Mouse (Mus musculus): ENCODE data around the gene Lyrm7. TPM values are rescaled to one million over a fixed set of nuclear protein-coding genes. Genes with fewer than 3 reads are reported as not detected.

The Lyrm7 gene
- polyA plus RNA-seq (2015; fragmentation: Nextera tagmentation; extraction: Ambion mirVana) = 8.9 and 9.4 TPM in 2 replicates

- peaks cover 2% of the 10 kb centered on the region; the same call in 1 of the 2 replicates for H3K4me1 ChIP-seq (replicated peaks)
- peak within 1 kb of the TSS; percentile 69 for H3K9ac ChIP-seq
- no peaks in the 10 kb centered on the region for H3K27me3 ChIP-seq (replicated peaks)
- ATAC-seq = peak; percentile 98
- no peaks in the 10 kb centered on the region for H3K36me3 ChIP-seq
- peak within 1 kb of the TSS; percentile 80 for H3K27ac ChIP-seq
- peak within 1 kb of the TSS; percentile 68 for H3K4me3 ChIP-seq (replicated peaks)
- under 1% methylated on average over 42 of the region's 42 CpGs for WGBS
- H3K4me2 ChIP-seq (replicated peaks) = peak within 1 kb of the TSS; percentile 83
- H3K9me3 ChIP-seq = no peaks in the 10 kb centered on the region
Measured at GRCm38 (mm10) chr11:54860256-54861038, at the start of gene Lyrm7. Lyrm7 (minus strand) TSS chr11:54860916.

GRCm38 (mm10) chr11:54910081-54910665 is 49.5 kb upstream of the Lyrm7 start:
- H3K4me3 ChIP-seq (replicated peaks) = no peak overlapping the region
- no peak for ATAC-seq
- H3K4me2 ChIP-seq (replicated peaks) = no peak overlapping the region
- peaks cover 16% of the 10 kb centered on the region for H3K4me1 ChIP-seq (replicated peaks)
- H3K27ac ChIP-seq = no peak overlapping the region
- H3K36me3 ChIP-seq = peaks cover 46% of the 10 kb centered on the region
- no peak overlapping the region for H3K9ac ChIP-seq
- no peaks in the 10 kb centered on the region for H3K9me3 ChIP-seq
- 86% methylated on average over 12 of the region's 12 CpGs for WGBS
- H3K27me3 ChIP-seq (replicated peaks) = no peaks in the 10 kb centered on the region

- 90% methylated on average over 11 of the region's 11 CpGs for WGBS
- no peak overlapping the region for H3K27ac ChIP-seq
- no peaks in the 10 kb centered on the region for H3K9me3 ChIP-seq
- peaks cover 23% of the 10 kb centered on the region for H3K4me1 ChIP-seq (replicated peaks)
- no peaks in the 10 kb centered on the region for H3K27me3 ChIP-seq (replicated peaks)
- no peak overlapping the region for H3K4me3 ChIP-seq (replicated peaks)
- H3K4me2 ChIP-seq (replicated peaks) = no peak overlapping the region
- no peak for ATAC-seq
- H3K36me3 ChIP-seq = peaks cover 37% of the 10 kb centered on the region
- no peak overlapping the region for H3K9ac ChIP-seq
Measured at GRCm38 (mm10) chr11:54909273-54909672, 48.6 kb upstream of the Lyrm7 start.

GRCm38 (mm10) chr11:54907259-54907658 is 46.5 kb upstream of the Lyrm7 start:
- H3K36me3 ChIP-seq = peaks cover 31% of the 10 kb centered on the region
- peaks cover 40% of the 10 kb centered on the region for H3K4me1 ChIP-seq (replicated peaks)
- H3K9me3 ChIP-seq = no peaks in the 10 kb centered on the region
- no peak overlapping the region for H3K4me3 ChIP-seq (replicated peaks)
- WGBS = 84% methylated on average over 5 of the region's 5 CpGs
- no peak overlapping the region for H3K9ac ChIP-seq
- no peak overlapping the region for H3K27ac ChIP-seq
- no peak overlapping the region for H3K4me2 ChIP-seq (replicated peaks)
- ATAC-seq = no peak
- no peaks in the 10 kb centered on the region for H3K27me3 ChIP-seq (replicated peaks)

GRCm38 (mm10) chr11:54906466-54906865 is 45.8 kb upstream of the Lyrm7 start:
- peaks cover 41% of the 10 kb centered on the region for H3K4me1 ChIP-seq (replicated peaks)
- H3K36me3 ChIP-seq = peaks cover 31% of the 10 kb centered on the region
- ATAC-seq = no peak
- no peak overlapping the region for H3K27ac ChIP-seq
- no peak overlapping the region for H3K9ac ChIP-seq
- H3K4me3 ChIP-seq (replicated peaks) = no peak overlapping the region
- H3K27me3 ChIP-seq (replicated peaks) = no peaks in the 10 kb centered on the region
- H3K4me2 ChIP-seq (replicated peaks) = no peak overlapping the region
- WGBS = 74% methylated on average over 4 of the region's 4 CpGs
- no peaks in the 10 kb centered on the region for H3K9me3 ChIP-seq

GRCm38 (mm10) chr11:54905931-54906330 is 45.2 kb upstream of the Lyrm7 start:
- no peak; the same call in 1 of the 2 replicates for ATAC-seq
- Histone ChIP-seq H3K4me2 (replicated peaks) (no peak overlapping the region), H3K4me1 (replicated peaks) (peaks cover 41% of the 10 kb centered on the region), H3K27ac (0 out of 2 replicates have a peak overlapping the region, but pooled peaks have one; percentile 34), H3K9ac (peak overlapping the region; percentile 4; the same call in 1 of the 2 replicates), H3K27me3 (replicated peaks) (no peaks in the 10 kb centered on the region), H3K4me3 (replicated peaks) (no peak overlapping the region), H3K9me3 (no peaks in the 10 kb centered on the region), H3K36me3 (peaks cover 27% of the 10 kb centered on the region)
- 38% methylated on average over 4 of the region's 4 CpGs for WGBS

- WGBS = 90% methylated on average over 3 of the region's 3 CpGs
- no peak for ATAC-seq
- Histone ChIP-seq H3K4me2 (replicated peaks) (no peak overlapping the region), H3K27ac (no peak overlapping the region), H3K9me3 (no peaks in the 10 kb centered on the region), H3K36me3 (peaks cover 18% of the 10 kb centered on the region), H3K9ac (no peak overlapping the region), H3K4me1 (replicated peaks) (peaks cover 41% of the 10 kb centered on the region), H3K4me3 (replicated peaks) (no peak overlapping the region), H3K27me3 (replicated peaks) (no peaks in the 10 kb centered on the region)
Measured at GRCm38 (mm10) chr11:54905086-54905485, 44.4 kb upstream of the Lyrm7 start.

GRCm38 (mm10) chr11:54903940-54904706 is 43.4 kb upstream of the Lyrm7 start:
- Histone ChIP-seq H3K27ac (peak overlapping the region; percentile 48), H3K9ac (no peak overlapping the region), H3K27me3 (replicated peaks) (no peaks in the 10 kb centered on the region), H3K9me3 (no peaks in the 10 kb centered on the region), H3K4me2 (replicated peaks) (peak overlapping the region; percentile 84), H3K4me1 (replicated peaks) (peaks cover 41% of the 10 kb centered on the region), H3K4me3 (replicated peaks) (peak overlapping the region; percentile 52; the same call in 1 of the 2 replicates), H3K36me3 (peaks cover 10% of the 10 kb centered on the region)
- peak; percentile 70 for ATAC-seq
- 27% methylated on average over 4 of the region's 4 CpGs for WGBS

- Histone ChIP-seq H3K4me1 (replicated peaks) (peaks cover 41% of the 10 kb centered on the region), H3K36me3 (peaks cover 2% of the 10 kb centered on the region; the same call in 1 of the 2 replicates), H3K27ac (peak overlapping the region; percentile 44; the same call in 1 of the 2 replicates), H3K4me3 (replicated peaks) (peak overlapping the region; percentile 52), H3K9me3 (no peaks in the 10 kb centered on the region), H3K4me2 (replicated peaks) (peak overlapping the region; percentile 84), H3K27me3 (replicated peaks) (no peaks in the 10 kb centered on the region), H3K9ac (peak overlapping the region; percentile 57)
- 65% methylated on average over 5 of the region's 5 CpGs for WGBS
- no peak for ATAC-seq
Measured at GRCm38 (mm10) chr11:54903339-54903738, 42.6 kb upstream of the Lyrm7 start.

GRCm38 (mm10) chr11:54902333-54903323 is 41.9 kb upstream of the Lyrm7 start, which contains the start of gene Gpx3:
Gpx3 (plus strand) TSS chr11:54902453.
- Histone ChIP-seq H3K27ac (peak within 1 kb of the TSS; percentile 45; the same call in 1 of the 2 replicates), H3K4me2 (replicated peaks) (peak within 1 kb of the TSS; percentile 84)

GRCm38 (mm10) chr11:54899657-54900056 is 38.9 kb upstream of the Lyrm7 start:
- Histone ChIP-seq H3K9me3 (no peaks in the 10 kb centered on the region), H3K27ac (no peak overlapping the region), H3K4me1 (replicated peaks) (peaks cover 22% of the 10 kb centered on the region), H3K4me3 (replicated peaks) (no peak overlapping the region), H3K36me3 (no peaks in the 10 kb centered on the region), H3K9ac (no peak overlapping the region), H3K4me2 (replicated peaks) (no peak overlapping the region), H3K27me3 (replicated peaks) (no peaks in the 10 kb centered on the region)
- WGBS = 66% methylated on average over 4 of the region's 4 CpGs
- ATAC-seq = no peak

More at GRCm38 (mm10) chr11:54902333-54903323, 41.9 kb upstream of the Lyrm7 start, which contains the start of gene Gpx3:
- Histone ChIP-seq H3K4me1 (replicated peaks) (peaks cover 41% of the 10 kb centered on the region), H3K4me3 (replicated peaks) (peak within 1 kb of the TSS; percentile 52), H3K36me3 (no peaks in the 10 kb centered on the region), H3K9ac (peak within 1 kb of the TSS; percentile 57), H3K27me3 (replicated peaks) (no peaks in the 10 kb centered on the region), H3K9me3 (no peaks in the 10 kb centered on the region)
- peak; percentile 89 for ATAC-seq
- 14% methylated on average over 45 of the region's 45 CpGs for WGBS

All from intestine, embryonic 15.5 days (tissue).